Mouse (Mus musculus): ENCODE measurements around the gene Amhr2.

GRCm38 (mm10) chr15:102409286-102409685 is 35.9 kb upstream of the Amhr2 start:
- no peak for TF ChIP-seq CTCF (IDR thresholded peaks at IDR 0.05; ENCODE audit: control insufficient read depth, insufficient read depth, low read length)
- no peak for TF ChIP-seq POLR2A (IDR thresholded peaks at IDR 0.05; ENCODE audit: borderline replicate concordance, control insufficient read depth, low read depth, low read length)

Measured in bone marrow, adult 2 months (tissue).